Mouse (Mus musculus) left cerebral cortex, postnatal 36 days (tissue): ENCODE measurements at regions not wholly inside any gene's neighbourhood (a gene's known extent, or its start where the extent isn't known, plus 50 kb on each side); places are given as distances from the start of the nearest gene placed in this dataset.

ENCODE experiments used
- DNase-seq, 2 experiments: peaks; one replicate each; pipeline ENCODE4 v3.0.0; 2021 to 2022; ENCODE audit warnings: low spot score in 2 of 2, mixed read lengths in 1 of 2
- intact Hi-C: fragments of 180-260 bp; cut with DNase I; formaldehyde crosslinking; loops from one replicate; pipeline ENCODE4 v1.15.1; 2025

- intact Hi-C loops, result no loop called here
- DNase-seq, result no peak
These were observed 74.9 kb upstream of the Zfp217 start for GRCm38 (mm10) chr2:170222819-170223218.

GRCm38 (mm10) chr2:170221994-170222535, 74.2 kb upstream of the Zfp217 start:
- intact Hi-C loops, result no loop called here
- DNase-seq, result no peak

GRCm38 (mm10) chr2:170220871-170221369, 73.0 kb upstream of the Zfp217 start:
- peak; percentile 18 to 26 for DNase-seq
- intact Hi-C loops, result no loop called here

DNA sequence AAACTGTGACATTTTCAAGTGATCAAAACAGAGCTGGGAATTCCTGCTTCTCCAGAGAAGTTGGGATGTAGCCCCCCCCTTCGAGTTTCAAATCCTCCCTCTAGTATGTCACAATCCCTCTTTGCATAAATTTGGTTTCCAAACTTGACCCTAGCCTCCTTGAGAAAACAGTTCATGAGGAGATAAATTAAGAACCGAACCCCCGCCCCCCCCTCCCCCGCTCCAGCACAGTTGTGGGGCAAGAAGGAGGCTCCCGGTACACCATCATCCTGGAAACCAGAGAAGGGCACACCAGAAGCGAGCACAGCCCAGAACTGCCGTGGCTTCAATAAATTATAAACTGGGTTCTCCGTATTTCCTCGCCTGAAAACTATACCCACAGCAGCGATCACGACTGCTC, 72.5 kb upstream of the Zfp217 start:
- intact Hi-C loops, result no loop called here
- DNase-seq, result no peak

DNA sequence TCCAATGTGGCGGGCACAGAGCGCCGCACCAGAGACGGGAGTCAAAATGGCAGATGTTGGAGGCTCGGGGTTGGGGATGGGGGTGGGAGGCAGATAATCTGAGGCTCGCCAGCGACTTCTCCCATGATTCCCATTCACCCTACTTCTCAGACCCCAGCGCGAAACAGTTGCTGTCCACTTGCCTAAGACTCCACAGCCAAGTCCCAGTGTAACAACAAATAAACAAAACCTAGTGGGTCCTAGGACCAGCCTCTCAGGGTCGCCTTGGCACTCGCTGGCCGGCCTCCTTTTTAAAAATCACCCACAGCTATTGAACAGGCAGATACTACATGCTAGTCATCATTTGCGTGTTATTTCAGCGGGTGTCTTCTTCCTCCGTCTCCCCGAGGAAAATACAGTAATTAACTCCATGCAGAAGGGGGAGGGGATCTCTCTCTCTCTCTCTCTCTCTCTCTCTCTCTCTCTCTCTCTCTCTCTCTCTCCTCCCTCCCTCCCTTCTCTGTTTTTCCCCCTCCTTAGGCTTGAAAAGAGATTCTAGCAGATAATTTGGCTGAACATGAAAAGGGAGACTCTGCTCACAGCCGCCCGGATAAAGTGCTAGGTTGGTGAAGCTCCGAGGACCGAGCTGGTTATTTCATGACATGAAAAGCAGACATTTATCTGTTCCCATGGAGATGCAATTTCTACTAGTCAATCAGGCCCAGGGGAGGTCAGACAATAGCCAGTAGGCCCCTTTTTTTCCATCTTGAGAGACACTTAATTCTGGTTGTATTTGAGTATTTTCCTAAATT, 71.9 kb upstream of the Zfp217 start:
- intact Hi-C loops, result loop anchor here (2.0 to 5.0 kb wide), 4 partner anchors 32 to 122 kb away; no protein-coding TSS in a partner anchor
- DNase-seq, result peak in 1 of 2 experiments; percentile 22

GRCm38 (mm10) chr2:170219161-170219581, 71.3 kb upstream of the Zfp217 start:
- DNase-seq, result peak; percentile 22
- intact Hi-C loops, result loop anchor here (2.0 to 5.0 kb wide), 4 partner anchors 33 to 123 kb away; no protein-coding TSS in a partner anchor

DNA sequence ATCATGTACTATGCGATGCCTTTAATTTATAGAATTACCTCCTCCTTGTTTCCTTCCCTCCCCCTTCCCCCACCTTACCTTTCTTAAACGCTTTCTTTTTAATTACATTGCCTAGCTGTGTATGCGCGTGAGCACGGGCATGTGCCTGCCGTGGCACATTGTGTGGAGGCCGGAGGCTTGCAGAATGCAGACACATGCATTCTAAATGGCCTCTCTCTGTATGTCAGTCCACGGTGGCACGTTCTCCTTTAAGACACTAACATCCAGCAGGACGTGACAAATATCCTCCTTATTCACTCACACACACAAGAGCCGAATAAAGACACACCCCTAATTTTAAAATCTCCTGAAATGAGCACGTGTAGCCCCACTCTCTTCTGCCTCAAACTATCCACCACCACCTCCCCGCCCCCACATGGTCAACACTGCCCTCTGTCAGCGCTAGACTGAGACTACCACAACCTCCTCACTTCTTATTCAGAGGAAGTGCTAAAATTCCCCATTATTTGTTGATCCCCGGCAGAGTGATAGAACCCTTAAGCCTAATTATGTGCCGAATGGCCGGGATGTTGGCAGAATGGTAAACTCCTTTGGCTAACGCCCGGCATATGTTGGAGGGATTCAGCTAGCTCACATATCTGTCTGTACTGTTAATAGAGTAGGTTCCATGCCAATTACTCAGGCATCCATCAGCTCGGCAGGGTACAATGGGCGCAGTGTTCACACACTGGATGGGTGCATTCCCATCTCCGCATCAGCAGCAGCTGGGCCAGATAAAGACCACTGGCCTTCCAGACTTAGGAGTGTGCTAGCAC, 70.5 kb upstream of the Zfp217 start:
- DNase-seq, result peak; percentile 18 to 50
- intact Hi-C loops, result loop anchor here (2.0 to 5.0 kb wide), 4 partner anchors 34 to 124 kb away; no protein-coding TSS in a partner anchor

- intact Hi-C loops, result loop anchor here (5.0 kb wide), 2 partner anchors 36 to 126 kb away; no protein-coding TSS in a partner anchor
- DNase-seq, result no peak
These were observed 68.4 kb upstream of the Zfp217 start for GRCm38 (mm10) chr2:170216311-170216710.

DNA sequence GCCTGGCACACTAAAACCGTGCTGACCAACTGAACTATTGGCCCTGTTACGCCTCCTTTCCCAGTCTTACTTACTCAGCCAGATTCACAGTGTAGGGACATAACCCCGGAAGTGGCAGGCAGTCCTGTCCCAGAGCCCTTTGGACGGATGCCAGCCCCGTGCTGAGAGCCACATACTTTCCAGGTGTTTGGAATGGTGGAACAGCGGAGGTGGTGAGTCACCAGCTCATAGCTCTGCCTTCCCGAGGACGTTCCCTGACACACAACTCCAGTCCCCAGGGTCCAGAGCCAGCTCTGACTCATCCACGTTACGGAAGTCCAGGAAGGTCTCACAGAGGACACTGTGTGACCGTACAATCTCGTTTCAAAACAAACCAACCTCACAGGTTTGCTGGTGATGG, 61.2 kb upstream of the Zfp217 start:
- intact Hi-C loops, result no loop called here
- DNase-seq, result no peak

- intact Hi-C loops, result no loop called here
- DNase-seq, result no peak
These were observed 60.0 kb upstream of the Zfp217 start for GRCm38 (mm10) chr2:170207878-170208277.

DNA sequence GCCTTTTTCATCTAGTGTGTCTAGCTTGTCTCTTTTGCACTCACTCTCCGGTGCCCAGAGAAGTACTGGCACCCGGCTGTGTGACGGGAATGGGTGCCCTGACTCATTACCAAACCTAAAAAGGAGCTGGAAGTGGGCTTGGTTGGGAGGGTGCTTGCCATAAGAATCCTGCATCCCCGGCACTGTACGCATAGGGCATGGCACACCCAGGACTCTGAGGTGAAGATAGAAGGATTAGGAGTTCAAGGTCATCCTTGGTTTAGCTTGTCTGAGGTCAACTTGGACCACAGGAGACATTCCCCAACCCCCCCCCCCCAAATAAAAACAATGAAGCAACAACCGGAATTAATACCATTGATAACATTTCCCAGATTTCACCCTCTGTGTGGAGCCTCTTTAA, 59.5 kb upstream of the Zfp217 start:
- DNase-seq, result no peak
- intact Hi-C loops, result no loop called here

DNA sequence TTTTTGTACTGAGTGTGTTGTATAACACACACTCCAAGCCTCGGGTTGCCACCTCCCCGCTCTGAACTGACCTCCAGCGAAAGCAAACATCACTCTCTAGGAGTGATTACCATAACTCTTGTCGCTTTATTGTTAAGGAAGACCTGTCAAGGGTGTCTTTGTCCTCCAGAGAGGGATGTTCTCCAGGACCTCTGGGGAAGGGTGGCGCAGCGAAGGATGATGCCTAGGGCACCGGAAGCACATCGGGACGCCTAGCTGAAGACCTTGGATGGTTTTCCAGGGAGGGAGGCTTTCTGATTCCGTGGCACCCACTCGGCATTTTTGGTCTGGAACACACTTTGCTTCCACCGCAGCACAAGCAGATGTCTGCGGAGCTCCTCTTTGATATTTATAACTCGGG, 59.0 kb upstream of the Zfp217 start:
- intact Hi-C loops, result no loop called here
- no peak for DNase-seq

DNA sequence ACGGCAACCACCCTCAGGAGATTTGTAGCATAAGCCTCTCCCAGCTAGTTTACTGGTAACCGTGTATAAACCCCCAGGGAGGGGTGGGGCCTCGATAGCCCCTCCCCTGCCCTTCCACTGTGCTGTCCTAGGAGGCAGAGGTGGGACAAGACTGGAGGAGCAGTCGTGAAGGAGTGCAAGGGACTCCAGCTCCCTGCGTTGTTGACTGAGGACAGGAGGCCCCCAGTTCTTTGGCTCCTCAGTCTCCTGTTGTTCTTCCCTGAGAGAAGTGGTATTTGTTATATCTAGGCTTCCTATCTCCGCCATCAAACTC, 58.5 kb upstream of the Zfp217 start:
- intact Hi-C loops, result no loop called here
- no peak for DNase-seq

GRCm38 (mm10) chr2:170205591-170206441, 57.9 kb upstream of the Zfp217 start:
- intact Hi-C loops, result no loop called here
- no peak for DNase-seq

GRCm38 (mm10) chr2:170204768-170205514, 57.0 kb upstream of the Zfp217 start:
- intact Hi-C loops, result no loop called here
- DNase-seq, result no peak

- intact Hi-C loops, result no loop called here
- no peak for DNase-seq
These were observed 55.6 kb upstream of the Zfp217 start for GRCm38 (mm10) chr2:170203496-170203895.

DNA sequence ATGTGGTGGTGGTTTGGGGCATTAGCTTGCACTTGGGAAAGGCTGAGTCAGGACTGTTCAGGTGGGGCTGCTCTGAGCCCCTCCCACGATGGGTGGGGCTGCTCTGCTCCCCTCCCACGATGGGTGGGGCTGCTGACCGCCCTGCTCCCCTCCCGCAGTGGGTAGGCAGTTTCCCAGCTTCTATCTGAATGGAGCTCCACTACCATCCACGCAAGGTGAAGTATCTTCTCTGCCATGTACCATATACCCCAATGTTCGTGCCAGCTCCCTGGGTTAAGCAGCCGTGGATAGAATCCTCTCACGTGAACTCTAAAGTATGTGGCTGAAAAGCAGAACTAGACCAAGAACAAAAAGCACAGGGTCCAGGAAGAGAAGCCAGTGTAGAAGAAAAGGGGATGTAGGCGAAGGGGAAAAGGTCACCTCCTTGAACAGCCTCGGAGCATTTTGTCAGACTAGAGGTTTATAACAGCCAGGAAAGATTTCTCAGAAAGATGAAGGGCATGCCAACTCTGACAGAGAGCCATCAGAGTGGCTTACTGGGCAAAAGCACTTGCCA, 54.0 kb upstream of the Zfp217 start:
- intact Hi-C loops, result no loop called here
- DNase-seq, result no peak
